Mouse (Mus musculus) midbrain, embryonic 16.5 days (tissue): ENCODE data around the gene Olfr871. TPM values are rescaled to one million over a fixed set of nuclear protein-coding genes. Genes with fewer than 3 reads are reported as not detected.
"Not testable (repeated sequence)": the region's sequence is repeated elsewhere in the genome, so short reads cannot be mapped to it uniquely, and the experiment has no call there.

Source experiments
- ATAC-seq: fragments of 200-750 bp; cut with Nextera tagmentation; 2 replicates; pipeline ENCODE4 v1.8.0; 2017; ENCODE audit warnings: moderate TSS enrichment
- H3K27ac ChIP-seq: fragments of 300-500 bp; sonication (generic); 2 replicates; pipeline ENCODE4 v1.5.1; 2014; ENCODE audit warnings: mild to moderate bottlenecking, low read length, mixed read lengths
- H3K27me3 ChIP-seq: fragments of 300-500 bp; sonication (generic); 2 replicates; pipeline ENCODE4 v1.6.1; 2014; ENCODE audit warnings: low read depth, low read length, mixed read lengths; ENCODE audit not compliant: control insufficient read depth, insufficient read depth
- H3K36me3 ChIP-seq: fragments of 300-500 bp; sonication (generic); 2 replicates; pipeline ENCODE4 v1.6.1; 2014; ENCODE audit warnings: mild to moderate bottlenecking, low read length, moderate library complexity, mixed read lengths; ENCODE audit not compliant: control insufficient read depth, insufficient read depth
- H3K4me1 ChIP-seq: fragments of 300-500 bp; sonication (generic); 2 replicates; pipeline ENCODE4 v1.6.1; 2014; ENCODE audit warnings: mild to moderate bottlenecking, low read length, mixed read lengths; ENCODE audit not compliant: control insufficient read depth, insufficient read depth
- H3K4me2 ChIP-seq: fragments of 300-500 bp; sonication (generic); 2 replicates; pipeline ENCODE4 v1.6.1; 2014; ENCODE audit warnings: mild to moderate bottlenecking, low read length, mixed read lengths
- H3K4me3 ChIP-seq: fragments of 300-500 bp; sonication (generic); 2 replicates; pipeline ENCODE4 v1.5.1; 2014; ENCODE audit warnings: low read depth, mild to moderate bottlenecking, low read length, moderate library complexity, mixed read lengths
- H3K9ac ChIP-seq: fragments of 300-500 bp; sonication (generic); 2 replicates; pipeline ENCODE4 v1.6.1; 2014; ENCODE audit warnings: low read depth, low read length, mixed read lengths
- H3K9me3 ChIP-seq: fragments of 300-500 bp; sonication (generic); replicated peaks from 2 replicates; pipeline ENCODE4 v1.6.1; 2014; ENCODE audit warnings: mild to moderate bottlenecking, low read length, mixed read lengths; ENCODE audit not compliant: control insufficient read depth, poor library complexity, severe bottlenecking
- WGBS: fragments of 180-500 bp; shearing (Covaris S2); extraction: QIAGEN DNeasy Blood & Tissue Kit; methylation state at CpG from one replicate; pipeline ENCODE4 v1.1.7; 2014; 5-methylcytosine and 5-hydroxymethylcytosine counted together
- polyA plus RNA-seq: library from polyadenylated mRNA; unstranded; fragments of >200 nt; fragmentation: Nextera tagmentation; extraction: Ambion mirVana; gene quantifications from 2 replicates; pipeline ENCODE4 v1.2.1, GENCODE M21; 2015

Gene Olfr871
- not detected in 2 replicates for polyA plus RNA-seq

DNA sequence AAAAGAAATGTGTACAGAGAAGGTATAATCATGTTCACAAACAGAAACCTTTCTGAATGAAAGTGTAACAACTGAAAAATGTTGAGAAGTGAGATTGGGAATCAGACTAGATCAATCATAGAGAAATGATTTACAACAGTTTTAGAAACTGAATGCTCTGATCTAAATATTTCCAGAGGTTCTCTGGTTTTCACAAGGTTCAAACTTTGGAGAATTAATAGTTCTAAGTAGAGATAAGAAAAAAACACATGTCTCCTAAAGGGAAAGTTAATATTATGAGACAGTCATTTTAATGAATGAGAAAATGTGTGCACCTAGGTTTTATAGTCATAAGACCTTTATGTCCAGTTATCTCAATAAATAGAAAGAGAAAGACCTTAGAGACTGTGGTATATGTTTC, at the start of gene Olfr871:
TSS of gene Olfr871 (plus strand) at position 301 of the 400 bp plus-strand sequence.
- H3K9ac ChIP-seq = no peak within 1 kb of the TSS

GRCm38 (mm10) chr9:20173957-20174356, 38.0 kb upstream of the Olfr871 start, which contains the start of gene Olfr870:
Olfr870 (minus strand) TSS chr9:20174057.
- WGBS = 69% methylated on average over 2 of the region's 2 CpGs
- ATAC-seq = no peak

More for the DNA sequence above, at the start of gene Olfr871:
- H3K27me3 ChIP-seq = no peaks in the 10 kb centered on the region
- no peak within 1 kb of the TSS for H3K4me3 ChIP-seq
- no peaks in the 10 kb centered on the region for H3K4me1 ChIP-seq
- H3K9me3 ChIP-seq = peaks cover 9% of the 10 kb centered on the region; the same call in 1 of the 2 replicates
- ATAC-seq = no peak
- H3K27ac ChIP-seq = no peak within 1 kb of the TSS
- no peaks in the 10 kb centered on the region for H3K36me3 ChIP-seq
- H3K4me2 ChIP-seq = no peak within 1 kb of the TSS

DNA sequence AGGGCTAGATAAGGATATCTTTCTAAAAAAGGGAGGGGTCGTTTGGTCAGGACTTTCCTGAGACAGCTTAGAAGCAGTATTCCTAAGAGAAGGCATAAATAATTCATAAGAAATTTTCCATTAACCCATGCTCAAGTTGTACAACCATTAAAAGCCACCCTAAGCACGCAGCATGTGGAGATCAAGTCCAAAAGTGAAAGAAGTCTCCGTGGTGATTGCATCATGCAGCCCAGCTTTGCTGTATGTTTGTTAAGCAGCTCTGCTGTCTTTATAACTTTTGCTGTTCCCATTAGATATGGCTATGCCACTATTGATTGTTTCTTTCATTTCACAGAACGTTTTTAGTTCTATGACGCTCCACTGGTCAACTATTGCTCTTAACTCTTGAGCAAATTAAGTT, 32.5 kb upstream of the Olfr871 start:
- no peak for ATAC-seq
- no peaks in the 10 kb centered on the region for H3K4me1 ChIP-seq
- no peak overlapping the region for H3K4me2 ChIP-seq
- no peak overlapping the region for H3K9ac ChIP-seq
- no peak overlapping the region for H3K27ac ChIP-seq
- H3K4me3 ChIP-seq = no peak overlapping the region
- WGBS = 66% methylated on average over 5 of the region's 5 CpGs
- no peaks in the 10 kb centered on the region for H3K36me3 ChIP-seq
- peaks cover 2% of the 10 kb centered on the region; the same call in 1 of the 2 replicates for H3K9me3 ChIP-seq
- H3K27me3 ChIP-seq = no peaks in the 10 kb centered on the region

More at GRCm38 (mm10) chr9:20173957-20174356, 38.0 kb upstream of the Olfr871 start, which contains the start of gene Olfr870:
- Histone ChIP-seq H3K4me3 (no peak within 1 kb of the TSS), H3K4me2 (no peak within 1 kb of the TSS), H3K27me3 (no peaks in the 10 kb centered on the region), H3K4me1 (no peaks in the 10 kb centered on the region), H3K27ac (no peak within 1 kb of the TSS), H3K36me3 (no peaks in the 10 kb centered on the region), H3K9ac (no peak within 1 kb of the TSS), H3K9me3 (peaks cover 3% of the 10 kb centered on the region; the same call in 1 of the 2 replicates)

- Histone ChIP-seq H3K4me2 (no peak overlapping the region), H3K9me3 (peaks cover 13% of the 10 kb centered on the region; the same call in 1 of the 2 replicates), H3K27ac (no peak overlapping the region), H3K27me3 (no peaks in the 10 kb centered on the region), H3K36me3 (no peaks in the 10 kb centered on the region), H3K4me1 (no peaks in the 10 kb centered on the region), H3K4me3 (no peak overlapping the region), H3K9ac (no peak overlapping the region)
- WGBS = 82% methylated on average over 1 of the region's 1 CpGs
- no peak for ATAC-seq
Measured at GRCm38 (mm10) chr9:20202131-20202530, 9.9 kb upstream of the Olfr871 start.

GRCm38 (mm10) chr9:20203413-20203984, 8.5 kb upstream of the Olfr871 start:
- not testable (repeated sequence) for H3K9ac ChIP-seq, H3K27ac ChIP-seq, H3K4me2 ChIP-seq, H3K27me3 ChIP-seq, ATAC-seq, H3K36me3 ChIP-seq, H3K4me1 ChIP-seq, H3K4me3 ChIP-seq
- WGBS = 90% methylated on average over 7 of the region's 7 CpGs
- peaks cover 17% of the 10 kb centered on the region; the same call in 1 of the 2 replicates for H3K9me3 ChIP-seq

DNA sequence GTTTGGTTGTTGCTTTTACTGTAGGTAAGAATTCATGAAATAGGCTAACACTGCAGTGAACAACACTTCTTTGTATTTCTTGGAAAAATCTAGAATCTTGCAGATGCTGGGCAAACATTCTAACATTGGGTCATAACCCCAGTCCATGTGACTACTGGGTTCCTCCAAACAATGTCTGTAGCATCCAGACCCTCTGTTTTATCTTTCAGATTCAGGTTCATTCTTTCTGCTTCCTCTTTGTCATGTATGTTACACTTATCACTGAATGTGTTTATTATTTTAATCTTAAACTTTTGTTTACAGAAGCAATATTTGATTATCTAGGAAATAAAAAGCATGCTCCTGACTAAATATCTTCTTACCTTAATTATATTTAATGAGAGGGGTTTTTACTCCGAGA, 1.2 kb upstream of the Olfr871 start:
- 50% methylated on average over 1 of the region's 1 CpGs for WGBS

GRCm38 (mm10) chr9:20211477-20211876, 530 bp upstream of the Olfr871 start:
- ATAC-seq = no peak
- 83% methylated on average over 2 of the region's 2 CpGs for WGBS
- Histone ChIP-seq H3K4me2 (no peak overlapping the region), H3K27me3 (no peaks in the 10 kb centered on the region), H3K9ac (no peak overlapping the region), H3K4me1 (no peaks in the 10 kb centered on the region), H3K27ac (no peak overlapping the region), H3K9me3 (peaks cover 10% of the 10 kb centered on the region; the same call in 1 of the 2 replicates), H3K36me3 (no peaks in the 10 kb centered on the region), H3K4me3 (no peak overlapping the region)

More for the DNA sequence above, 1.2 kb upstream of the Olfr871 start:
- H3K27ac ChIP-seq = no peak overlapping the region
- H3K4me1 ChIP-seq = no peaks in the 10 kb centered on the region
- ATAC-seq = no peak
- no peak overlapping the region for H3K4me3 ChIP-seq
- H3K27me3 ChIP-seq = no peaks in the 10 kb centered on the region
- peaks cover 10% of the 10 kb centered on the region; the same call in 1 of the 2 replicates for H3K9me3 ChIP-seq
- H3K9ac ChIP-seq = no peak overlapping the region
- no peaks in the 10 kb centered on the region for H3K36me3 ChIP-seq
- no peak overlapping the region for H3K4me2 ChIP-seq

DNA sequence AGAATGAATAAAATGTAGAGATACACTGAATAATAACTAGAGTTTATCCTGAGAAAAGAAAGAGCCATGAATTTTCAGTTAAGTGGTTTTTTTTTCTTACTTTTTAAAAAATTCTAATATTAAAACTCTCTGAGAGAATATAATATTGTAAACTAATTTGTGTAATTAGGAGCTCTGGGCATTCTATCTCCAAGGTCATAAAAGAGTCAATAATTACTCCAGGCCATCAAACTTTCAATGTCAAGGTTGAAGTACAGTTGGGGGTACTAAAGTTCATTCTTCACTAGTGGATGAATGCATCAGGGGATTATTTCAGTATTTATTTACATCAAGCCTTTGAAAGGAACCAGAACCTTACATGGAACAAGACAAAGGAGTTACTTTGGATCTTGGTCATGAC, 24.8 kb downstream of the Olfr871 start, which contains the start of gene Olfr872:
TSS of gene Olfr872 (plus strand) at position 301 of the 400 bp plus-strand sequence.
- no peak for ATAC-seq
- no peaks in the 10 kb centered on the region for H3K9me3 ChIP-seq
- H3K4me3 ChIP-seq = no peak within 1 kb of the TSS
- H3K27ac ChIP-seq = no peak within 1 kb of the TSS
- H3K4me1 ChIP-seq = no peaks in the 10 kb centered on the region
- no peak within 1 kb of the TSS for H3K9ac ChIP-seq
- H3K36me3 ChIP-seq = no peaks in the 10 kb centered on the region
- no peaks in the 10 kb centered on the region for H3K27me3 ChIP-seq
- H3K4me2 ChIP-seq = no peak within 1 kb of the TSS

- Histone ChIP-seq H3K9ac (no peak overlapping the region), H3K27ac (no peak overlapping the region), H3K27me3 (no peaks in the 10 kb centered on the region), H3K4me2 (no peak overlapping the region), H3K4me3 (no peak overlapping the region), H3K36me3 (no peaks in the 10 kb centered on the region), H3K4me1 (no peaks in the 10 kb centered on the region), H3K9me3 (no peaks in the 10 kb centered on the region)
- WGBS = 74% methylated on average over 2 of the region's 2 CpGs
- no peak for ATAC-seq
Measured at GRCm38 (mm10) chr9:20237378-20237777, 25.4 kb downstream of the Olfr871 start.
